Mouse (Mus musculus): Measurements from ENCODE around the gene Cel. TPM values are rescaled to one million over a fixed set of nuclear protein-coding genes. Genes with fewer than 3 reads are reported as not detected.
A peak's percentile ranks its signal among the peaks of the same experiment; 100 is the strongest.

The Cel gene
- total and polyA plus RNA-seq, 2 experiments = 0.11 to 70.5 TPM

GRCm38 (mm10) chr2:28564380-28564779 lies 1.2 kb upstream of the Cel start:
- Histone ChIP-seq H3K79me2 (ENCODE audit: control insufficient read depth, insufficient read depth, low read length) (no peaks in the 10 kb centered on the region), H3K36me3 (ENCODE audit: control insufficient read depth, insufficient read depth, low read length) (peaks cover 4% of the 10 kb centered on the region; the same call in 1 of the 2 replicates), H3K27ac (replicated peaks; ENCODE audit: insufficient read depth, low read depth, low read length) (no peak overlapping the region), H3K9ac (ENCODE audit: low read depth, low read length) (no peak overlapping the region), H3K4me3 (ENCODE audit: insufficient read depth, low read depth, low read length) (no peak overlapping the region), H3K4me1 (ENCODE audit: control insufficient read depth, insufficient read depth, low read length) (0 out of 2 replicates have a peak, but pooled peaks cover 3% of the 10 kb centered on the region), H3K27me3 (ENCODE audit: control insufficient read depth, insufficient read depth, low read length) (no peaks in the 10 kb centered on the region)
- DNase-seq (ENCODE audit: extremely low read depth, low read depth, low spot score) = no peak
- TF ChIP-seq CTCF (IDR thresholded peaks at IDR 0.05; ENCODE audit: low read depth, low read length) (no peak), POLR2A (IDR thresholded peaks at IDR 0.05; ENCODE audit: extremely low read depth, insufficient read depth, low read length) (no peak)
- 91% methylated on average over 4 of the region's 4 CpGs for WGBS

DNA sequence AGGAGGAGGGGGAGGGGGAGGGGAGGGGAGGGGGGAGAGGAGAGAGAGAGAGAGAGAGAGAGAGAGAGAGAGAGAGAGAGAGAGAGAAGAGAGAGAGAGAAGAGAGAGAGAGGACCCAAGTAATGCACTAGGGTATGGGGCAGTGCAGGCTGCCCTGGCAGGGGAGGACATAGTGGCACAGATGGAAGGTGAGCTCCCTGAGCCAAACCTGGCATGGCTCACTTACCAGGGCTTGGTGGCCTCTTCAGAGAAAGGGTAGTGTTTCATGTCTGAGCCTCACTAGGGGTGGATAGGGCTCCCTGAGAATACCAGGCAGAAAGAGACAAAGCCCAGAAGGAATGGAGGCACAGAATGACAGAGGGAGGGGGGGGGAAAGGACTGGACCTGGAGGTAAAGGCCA lies 627 bp upstream of the Cel start:
- TF ChIP-seq CTCF (IDR thresholded peaks at IDR 0.05; ENCODE audit: low read depth, low read length) (no peak), POLR2A (IDR thresholded peaks at IDR 0.05; ENCODE audit: extremely low read depth, insufficient read depth, low read length) (no peak)
- H3K27ac ChIP-seq (replicated peaks; ENCODE audit: insufficient read depth, low read depth, low read length) = no peak overlapping the region
- no peak overlapping the region for H3K4me3 ChIP-seq (ENCODE audit: insufficient read depth, low read depth, low read length)
- no peaks in the 10 kb centered on the region for H3K27me3 ChIP-seq (ENCODE audit: control insufficient read depth, insufficient read depth, low read length)
- no peak overlapping the region for H3K9ac ChIP-seq (ENCODE audit: low read depth, low read length)
- no peak for DNase-seq (ENCODE audit: extremely low read depth, low read depth, low spot score)
- H3K36me3 ChIP-seq (ENCODE audit: control insufficient read depth, insufficient read depth, low read length) = peaks cover 4% of the 10 kb centered on the region; the same call in 1 of the 2 replicates
- H3K4me1 ChIP-seq (ENCODE audit: control insufficient read depth, insufficient read depth, low read length) = 0 out of 2 replicates have a peak, but pooled peaks cover 3% of the 10 kb centered on the region
- no peaks in the 10 kb centered on the region for H3K79me2 ChIP-seq (ENCODE audit: control insufficient read depth, insufficient read depth, low read length)

DNA sequence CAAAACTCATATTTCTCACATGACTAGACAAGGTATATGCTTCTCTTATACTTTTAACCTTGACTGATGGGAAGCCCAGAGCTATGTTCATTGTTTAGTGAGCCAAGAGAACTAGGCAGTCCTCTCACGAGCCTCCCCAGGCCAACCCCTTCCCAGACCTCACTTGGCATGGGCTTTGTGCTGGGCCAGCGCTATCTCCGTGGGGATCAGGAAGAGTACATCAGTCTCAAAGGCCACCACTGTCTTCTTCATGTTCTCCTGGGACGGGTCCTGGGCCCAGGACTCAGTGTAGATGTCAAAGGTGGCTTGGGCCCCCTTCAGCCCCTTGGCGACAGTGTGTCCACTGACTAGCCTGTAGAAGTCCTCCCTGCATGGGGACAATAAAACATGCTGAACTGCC lies 5.8 kb downstream of the Cel start:
- Histone ChIP-seq H3K36me3 (ENCODE audit: control insufficient read depth, insufficient read depth, low read length) (no peaks in the 10 kb centered on the region), H3K4me3 (ENCODE audit: insufficient read depth, low read depth, low read length) (no peak overlapping the region), H3K4me1 (ENCODE audit: control insufficient read depth, insufficient read depth, low read length) (no peaks in the 10 kb centered on the region), H3K27ac (replicated peaks; ENCODE audit: insufficient read depth, low read depth, low read length) (no peak overlapping the region), H3K9ac (ENCODE audit: low read depth, low read length) (no peak overlapping the region), H3K79me2 (ENCODE audit: control insufficient read depth, insufficient read depth, low read length) (no peaks in the 10 kb centered on the region), H3K27me3 (ENCODE audit: control insufficient read depth, insufficient read depth, low read length) (no peaks in the 10 kb centered on the region)
- TF ChIP-seq CTCF (IDR thresholded peaks at IDR 0.05; ENCODE audit: low read depth, low read length) (no peak), POLR2A (IDR thresholded peaks at IDR 0.05; ENCODE audit: extremely low read depth, insufficient read depth, low read length) (no peak)
- 82% methylated on average over 5 of the region's 5 CpGs for WGBS
- DNase-seq (ENCODE audit: extremely low read depth, low read depth, low spot score) = no peak

DNA sequence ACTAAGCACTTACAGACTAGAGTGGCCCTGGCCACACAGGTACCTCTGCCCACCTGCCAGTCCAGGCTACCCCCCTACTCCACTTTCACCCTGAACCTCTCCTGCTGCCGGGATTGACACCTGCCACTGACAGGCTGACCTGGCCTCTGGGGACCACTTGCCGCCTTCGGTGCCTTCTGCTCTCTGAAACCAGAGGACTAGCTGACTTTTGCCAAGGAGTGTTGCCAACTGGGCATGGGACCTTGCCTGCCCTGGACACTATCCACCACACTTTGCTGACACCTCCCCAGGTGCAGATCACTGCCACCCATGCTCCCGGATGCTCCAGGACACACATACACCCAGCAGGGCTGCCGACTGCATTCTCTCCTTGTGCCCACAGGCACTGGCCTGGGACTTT lies 10.9 kb downstream of the Cel start:
- Histone ChIP-seq H3K79me2 (ENCODE audit: control insufficient read depth, insufficient read depth, low read length) (no peaks in the 10 kb centered on the region), H3K4me3 (ENCODE audit: insufficient read depth, low read depth, low read length) (no peak overlapping the region), H3K27ac (replicated peaks; ENCODE audit: insufficient read depth, low read depth, low read length) (no peak overlapping the region), H3K36me3 (ENCODE audit: control insufficient read depth, insufficient read depth, low read length) (no peaks in the 10 kb centered on the region), H3K27me3 (ENCODE audit: control insufficient read depth, insufficient read depth, low read length) (no peaks in the 10 kb centered on the region), H3K4me1 (ENCODE audit: control insufficient read depth, insufficient read depth, low read length) (no peaks in the 10 kb centered on the region), H3K9ac (ENCODE audit: low read depth, low read length) (no peak overlapping the region)
- WGBS = 86% methylated on average over 5 of the region's 5 CpGs
- TF ChIP-seq CTCF (IDR thresholded peaks at IDR 0.05; ENCODE audit: low read depth, low read length) = no peak
- no peak for TF ChIP-seq POLR2A (IDR thresholded peaks at IDR 0.05; ENCODE audit: extremely low read depth, insufficient read depth, low read length)
- DNase-seq (ENCODE audit: extremely low read depth, low read depth, low spot score) = no peak

GRCm38 (mm10) chr2:28549157-28549556 lies 14.0 kb downstream of the Cel start:
- Histone ChIP-seq H3K36me3 (ENCODE audit: control insufficient read depth, insufficient read depth, low read length) (no peaks in the 10 kb centered on the region), H3K4me3 (ENCODE audit: insufficient read depth, low read depth, low read length) (no peak overlapping the region), H3K27me3 (ENCODE audit: control insufficient read depth, insufficient read depth, low read length) (no peaks in the 10 kb centered on the region), H3K79me2 (ENCODE audit: control insufficient read depth, insufficient read depth, low read length) (no peaks in the 10 kb centered on the region), H3K27ac (replicated peaks; ENCODE audit: insufficient read depth, low read depth, low read length) (no peak overlapping the region), H3K4me1 (ENCODE audit: control insufficient read depth, insufficient read depth, low read length) (no peaks in the 10 kb centered on the region), H3K9ac (ENCODE audit: low read depth, low read length) (no peak overlapping the region)
- 91% methylated on average over 13 of the region's 13 CpGs for WGBS
- TF ChIP-seq POLR2A (IDR thresholded peaks at IDR 0.05; ENCODE audit: extremely low read depth, insufficient read depth, low read length) = no peak
- TF ChIP-seq CTCF (IDR thresholded peaks at IDR 0.05; ENCODE audit: low read depth, low read length) = no peak
- no peak for DNase-seq (ENCODE audit: extremely low read depth, low read depth, low spot score)

DNA sequence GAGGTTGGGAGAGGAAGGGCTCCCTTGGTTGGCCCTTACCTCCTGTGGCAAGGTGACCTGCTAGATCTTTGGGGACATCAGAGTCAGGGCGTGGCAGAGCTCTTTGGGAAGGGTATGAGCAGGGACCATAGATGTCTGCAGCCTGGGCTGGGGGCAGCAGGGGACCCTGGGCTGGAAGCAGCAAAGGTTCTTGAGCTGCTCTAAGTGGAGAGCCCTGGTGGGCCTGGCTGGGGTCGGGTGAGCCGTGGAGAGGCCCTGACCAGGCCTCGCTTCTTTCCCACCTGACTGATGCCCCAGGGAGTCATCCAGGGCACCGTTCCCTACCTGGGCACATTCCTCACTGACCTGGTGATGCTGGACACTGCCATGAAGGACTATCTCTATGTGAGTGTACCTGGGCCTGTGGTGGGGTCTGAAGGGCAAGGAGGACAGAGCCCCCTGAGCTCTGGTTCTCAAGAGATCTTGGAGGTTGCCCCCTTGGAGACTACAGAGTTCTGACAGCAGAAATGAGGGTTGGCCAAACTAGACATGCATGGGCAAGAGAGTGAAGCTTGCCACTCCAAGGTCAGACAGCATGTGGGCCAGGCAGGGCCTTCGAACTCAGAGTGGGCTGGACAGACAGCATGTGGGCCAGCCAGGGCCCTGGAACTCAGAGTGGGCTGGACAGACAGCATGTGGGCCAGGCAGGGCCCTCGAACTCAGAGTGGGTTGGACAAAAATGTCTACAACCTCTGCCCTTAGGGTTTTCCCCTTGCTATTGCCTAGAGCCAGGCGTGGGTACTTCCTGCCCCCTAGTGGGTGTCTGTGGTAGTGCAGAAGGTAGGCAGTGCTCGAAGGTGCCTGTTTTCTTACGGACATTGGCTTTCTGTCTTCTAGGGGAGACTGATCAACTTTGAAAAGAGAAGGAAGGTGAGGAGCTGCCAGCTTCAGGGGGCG lies 15.7 kb downstream of the Cel start:
- Histone ChIP-seq H3K4me3 (ENCODE audit: insufficient read depth, low read depth, low read length) (no peak overlapping the region), H3K36me3 (ENCODE audit: control insufficient read depth, insufficient read depth, low read length) (no peaks in the 10 kb centered on the region), H3K27me3 (ENCODE audit: control insufficient read depth, insufficient read depth, low read length) (no peaks in the 10 kb centered on the region), H3K9ac (ENCODE audit: low read depth, low read length) (no peak overlapping the region), H3K79me2 (ENCODE audit: control insufficient read depth, insufficient read depth, low read length) (no peaks in the 10 kb centered on the region), H3K4me1 (ENCODE audit: control insufficient read depth, insufficient read depth, low read length) (no peaks in the 10 kb centered on the region), H3K27ac (replicated peaks; ENCODE audit: insufficient read depth, low read depth, low read length) (no peak overlapping the region)
- peak; percentile 45 for DNase-seq (ENCODE audit: extremely low read depth, low read depth, low spot score)
- peak; percentile 98 for TF ChIP-seq CTCF (IDR thresholded peaks at IDR 0.05; ENCODE audit: low read depth, low read length)
- TF ChIP-seq POLR2A (IDR thresholded peaks at IDR 0.05; ENCODE audit: extremely low read depth, insufficient read depth, low read length) = no peak
- WGBS = 49% methylated on average over 11 of the region's 11 CpGs

Data from liver, adult 2 months (tissue).